Mouse (Mus musculus) mouse embryonic stem cell (cell line): ENCODE data around the gene Zfp652.

ENCODE experiments used
- in situ Hi-C, 2 experiments: fragments of 300-500 bp; cut with MboI; formaldehyde crosslinking; loops; 1 replicate in 1 of 2; 3 replicates in 1 of 2; pipeline ENCODE4 v1.14.3; 2019 to 2020; ENCODE audit warnings: low sequenced_read_pairs in 2 of 2, low pct_unique_long_range_greater_than_20kb in 1 of 2, mixed read lengths in 1 of 2; ENCODE audit not compliant: unreplicated experiment in 1 of 2

Zfp652 gene

GRCm38 (mm10) chr11:95704970-95705330, 7.5 kb upstream of the Zfp652 start:
- in situ Hi-C loops = no loop called here

GRCm38 (mm10) chr11:95709534-95710040, 2.9 kb upstream of the Zfp652 start:
- in situ Hi-C loops = no loop called here

GRCm38 (mm10) chr11:95710478-95710877, 2.0 kb upstream of the Zfp652 start:
- in situ Hi-C loops = no loop called here

GRCm38 (mm10) chr11:95712085-95712562, 349 bp upstream of the Zfp652 start:
- in situ Hi-C loops = no loop called here

GRCm38 (mm10) chr11:95713225-95713810, 845 bp downstream of the Zfp652 start:
- in situ Hi-C loops = no loop called here

GRCm38 (mm10) chr11:95713811-95714241, 1.4 kb downstream of the Zfp652 start:
- in situ Hi-C loops = no loop called here

- in situ Hi-C loops = no loop called here
Measured at GRCm38 (mm10) chr11:95714411-95714810, 1.9 kb downstream of the Zfp652 start.

GRCm38 (mm10) chr11:95716136-95716535, 3.7 kb downstream of the Zfp652 start:
- in situ Hi-C loops = no loop called here

GRCm38 (mm10) chr11:95719356-95719755, 6.9 kb downstream of the Zfp652 start:
- in situ Hi-C loops = no loop called here

- in situ Hi-C loops = no loop called here
Measured at GRCm38 (mm10) chr11:95723287-95723686, 10.8 kb downstream of the Zfp652 start, which contains the start of gene B130006D01Rik. TSS of gene B130006D01Rik (plus strand) at chr11:95723587.

- in situ Hi-C loops = no loop called here
Measured at GRCm38 (mm10) chr11:95724466-95724865, 12.0 kb downstream of the Zfp652 start.

- in situ Hi-C loops = no loop called here
Measured at GRCm38 (mm10) chr11:95726156-95726555, 13.7 kb downstream of the Zfp652 start.

GRCm38 (mm10) chr11:95727947-95728346, 15.5 kb downstream of the Zfp652 start:
- in situ Hi-C loops = no loop called here

GRCm38 (mm10) chr11:95728916-95729907, 16.7 kb downstream of the Zfp652 start:
- in situ Hi-C loops = no loop called here

- in situ Hi-C loops = no loop called here
Measured at GRCm38 (mm10) chr11:95734485-95734884, 22.0 kb downstream of the Zfp652 start.

- in situ Hi-C loops = no loop called here
Measured at GRCm38 (mm10) chr11:95737811-95738210, 25.3 kb downstream of the Zfp652 start.

GRCm38 (mm10) chr11:95744521-95744920, 32.0 kb downstream of the Zfp652 start:
- in situ Hi-C loops = no loop called here

GRCm38 (mm10) chr11:95746821-95747220, 34.3 kb downstream of the Zfp652 start:
- in situ Hi-C loops = no loop called here

- in situ Hi-C loops = no loop called here
Measured at GRCm38 (mm10) chr11:95748331-95748730, 35.9 kb downstream of the Zfp652 start.
